Comparison of ENCODE assay signal across 16 mouse cellular contexts in genomic region chr5:125272231-125272988, GRCm38 (mm10).
DNase-seq lines count a peak whose midpoint lies in the region; ATAC-seq and TF ChIP-seq lines count a peak whose summit lies in the region.
"Had no signal": no experiment of that assay in that cellular context is flagged by ENCODE, and none has a peak within 500 bp of the region (broad histone marks: within the 10 kb centered on the region; RNA-seq: fewer than 3 reads in every experiment).

No protein-coding gene starts in this region.

- H3K27ac ChIP-seq in heart, embryonic 10.5 days, result no peak overlapping the region
- H3K27ac ChIP-seq in lung, postnatal 0 days (ENCODE audit: low read length), result no peak overlapping the region
- H3K27ac ChIP-seq in thymus, adult 2 months (ENCODE audit: control insufficient read depth, insufficient read depth, low read length), result no peak overlapping the region
- H3K27ac ChIP-seq: forebrain, embryonic 10.5 days; heart, adult 2 months; hindbrain, embryonic 12.5 days had no signal

- TF ChIP-seq EP300 in lung, postnatal 0 days (IDR thresholded peaks at IDR 0.05), result no peak

- no peak overlapping the region for H3K9ac ChIP-seq in lung, postnatal 0 days (replicated peaks; ENCODE audit: low read depth)
- H3K9ac ChIP-seq: embryonic facial prominence, embryonic 15.5 days; heart, embryonic 13.5 days; hindbrain, embryonic 12.5 days had no signal

- peaks cover 39% of the 10 kb centered on the region for H3K4me1 ChIP-seq in heart, embryonic 10.5 days
- H3K4me1 ChIP-seq in lung, postnatal 0 days (ENCODE audit: insufficient read depth, low read depth, low read length), result no peaks in the 10 kb centered on the region; the same call in none of the 2 replicates
- no peaks in the 10 kb centered on the region; the same call in 1 of the 2 replicates for H3K4me1 ChIP-seq in thymus, adult 2 months (replicated peaks; ENCODE audit: control insufficient read depth, insufficient read depth, low read length)

- ATAC-seq in lung, postnatal 0 days, result no peak
- ATAC-seq: hindbrain, embryonic 16.5 days had no signal

- TF ChIP-seq POLR2A in thymus, adult 2 months (IDR thresholded peaks at IDR 0.05; ENCODE audit: control insufficient read depth, extremely low read depth, insufficient read depth, low read length, poor library complexity), result no peak

- no peaks in the 10 kb centered on the region for H3K9me3 ChIP-seq in heart, embryonic 10.5 days
- H3K9me3 ChIP-seq in lung, postnatal 0 days (ENCODE audit: low read length), result no peaks in the 10 kb centered on the region
- H3K9me3 ChIP-seq: embryonic facial prominence, embryonic 15.5 days; forebrain, embryonic 10.5 days; heart, embryonic 13.5 days; hindbrain, embryonic 12.5 days had no signal

- WGBS in heart, embryonic 10.5 days, result 83% methylated on average over 10 of the region's 10 CpGs
- WGBS in lung, postnatal 0 days, result 71% methylated on average over 10 of the region's 10 CpGs
- WGBS in thymus, adult 2 months, result 88% methylated on average over 10 of the region's 10 CpGs

- H3K27me3 ChIP-seq in heart, embryonic 10.5 days (ENCODE audit: insufficient read depth, poor library complexity, severe bottlenecking), result no peaks in the 10 kb centered on the region
- no peaks in the 10 kb centered on the region for H3K27me3 ChIP-seq in lung, postnatal 0 days (replicated peaks; ENCODE audit: insufficient read depth, low read length)
- no peaks in the 10 kb centered on the region for H3K27me3 ChIP-seq in thymus, adult 2 months (ENCODE audit: control insufficient read depth, insufficient read depth, low read length)
- H3K27me3 ChIP-seq: embryonic facial prominence, embryonic 15.5 days; heart, embryonic 13.5 days; Patski had no signal

- no peak overlapping the region for H3K4me3 ChIP-seq in heart, embryonic 10.5 days
- H3K4me3 ChIP-seq in lung, postnatal 0 days (ENCODE audit: low read depth, low read length), result no peak overlapping the region
- no peak overlapping the region for H3K4me3 ChIP-seq in thymus, adult 2 months (ENCODE audit: control insufficient read depth, insufficient read depth, low read length)
- H3K4me3 ChIP-seq: embryonic facial prominence, embryonic 15.5 days; erythroblast, embryonic 14.5 days; forebrain, embryonic 10.5 days; heart, adult 2 months; heart, embryonic 13.5 days; hindbrain, embryonic 12.5 days had no signal

- DNase-seq in adrenal gland, adult (ENCODE audit: inconsistent age in 2 of 2, low spot score in 1 of 2), result peak; percentile 40 to 62
- DNase-seq in adrenal gland, postnatal 36 days, result no peak
- peak; percentile 91 for DNase-seq in heart, adult 11 months
- no peak for DNase-seq in heart, embryonic 10.5 days (ENCODE audit: low spot score)
- peak; percentile 31 for DNase-seq in lung, postnatal 0 days (ENCODE audit: low spot score)
- no peak for DNase-seq in lung, postnatal 4 days
- peak; percentile 57 for DNase-seq in 3T3-L1 (ENCODE audit: low read depth, low spot score)
- DNase-seq in thymus, adult 2 months, result no peak

- no peak overlapping the region for H3K4me2 ChIP-seq in lung, postnatal 0 days (replicated peaks; ENCODE audit: low read depth, low read length)
- H3K4me2 ChIP-seq: embryonic facial prominence, embryonic 15.5 days; heart, embryonic 13.5 days; hindbrain, embryonic 12.5 days had no signal

- no peak for TF ChIP-seq CTCF in lung, postnatal 0 days (IDR thresholded peaks at IDR 0.05)
- no peak for TF ChIP-seq CTCF in thymus, adult 2 months (IDR thresholded peaks at IDR 0.05; ENCODE audit: borderline replicate concordance, control insufficient read depth, extremely low read depth, insufficient read depth, low read length, poor library complexity)

- H3K36me3 ChIP-seq in heart, embryonic 10.5 days, result peaks cover 11% of the 10 kb centered on the region
- H3K36me3 ChIP-seq in lung, postnatal 0 days (ENCODE audit: insufficient read depth, low read length), result no peaks in the 10 kb centered on the region
- no peaks in the 10 kb centered on the region for H3K36me3 ChIP-seq in thymus, adult 2 months (ENCODE audit: control insufficient read depth, insufficient read depth, low read length)
- H3K36me3 ChIP-seq: hindbrain, embryonic 12.5 days had no signal

Comparison
In these comparisons a context has a peak if more than half of its experiments do, and no peak if none do; other contexts are left out.
1. DNase-seq: peak in adrenal gland, adult (2 of 2), heart, adult 11 months (single experiment), lung, postnatal 0 days (single experiment) and 3T3-L1 (single experiment); none in adrenal gland, postnatal 36 days (0 of 2), heart, embryonic 10.5 days (single experiment), lung, postnatal 4 days (0 of 2) and thymus, adult 2 months (single experiment).